Mouse (Mus musculus): ENCODE data around the gene Cubn.

Cubn gene

DNA sequence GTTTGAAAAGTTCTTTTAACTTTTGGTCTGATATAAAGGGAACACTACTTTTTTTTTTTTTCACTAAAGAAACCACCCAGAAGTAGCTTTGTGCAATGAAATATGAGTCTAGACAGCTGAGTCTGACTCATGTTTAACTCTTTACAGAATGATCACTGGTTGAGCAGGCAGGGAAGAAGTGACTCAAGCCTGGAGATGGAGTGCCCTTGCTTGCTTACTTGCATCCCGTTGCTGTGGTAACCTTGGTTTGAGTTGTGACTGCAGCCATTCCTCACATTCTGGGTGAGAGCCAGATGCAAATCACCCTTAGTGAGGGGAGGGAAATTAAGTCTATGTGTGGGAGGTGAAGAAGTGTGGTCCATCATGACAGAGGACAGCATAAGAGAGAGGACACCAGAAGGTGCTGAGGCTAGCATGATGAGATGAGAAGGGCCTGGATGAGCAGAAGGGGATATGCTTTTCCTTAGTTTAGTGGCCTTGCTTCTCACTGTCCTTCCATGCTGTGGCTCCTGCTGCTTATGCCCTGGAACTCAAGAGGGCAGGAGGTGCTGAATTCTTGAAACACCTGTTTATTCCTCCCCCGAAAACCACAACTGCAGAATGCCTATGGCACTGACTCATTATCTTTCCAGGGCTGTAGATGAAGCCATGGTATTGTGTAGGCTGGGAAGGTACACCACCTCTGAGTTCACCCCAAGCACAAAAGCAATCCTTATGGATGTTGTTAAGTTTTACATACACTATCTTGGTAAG is 81.7 kb downstream of the Cubn start:
- in situ Hi-C loops (cut with MseI, MboI) = no loop called here

- in situ Hi-C loops (cut with MseI, MboI) = no loop called here
Observed at GRCm38 (mm10) chr2:13408333-13408732, 83.3 kb downstream of the Cubn start.

DNA sequence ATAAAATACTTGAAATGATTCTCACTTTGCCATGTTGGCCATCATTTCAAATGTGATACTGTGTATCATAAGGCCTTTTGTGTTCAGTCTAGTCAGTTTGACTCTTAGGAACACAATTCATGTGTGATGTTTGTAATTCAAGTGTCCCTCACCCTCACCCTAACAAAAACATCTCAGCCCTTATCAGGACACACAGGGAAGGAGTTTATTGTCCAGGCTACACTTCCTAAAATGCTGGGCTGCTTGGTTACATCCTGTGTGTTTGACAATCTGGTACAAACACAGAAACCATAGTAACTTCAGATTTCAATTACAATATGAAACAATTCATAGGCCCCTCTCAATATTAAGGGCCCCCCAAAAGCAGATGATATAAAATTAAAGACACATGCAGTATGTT is 83.9 kb downstream of the Cubn start:
- in situ Hi-C loops (cut with MseI, MboI) = no loop called here

- in situ Hi-C loops (cut with MseI, MboI) = no loop called here
Observed at GRCm38 (mm10) chr2:13407272-13407671, 84.3 kb downstream of the Cubn start.

GRCm38 (mm10) chr2:13404986-13405678 is 86.5 kb downstream of the Cubn start:
- in situ Hi-C loops (cut with MseI, MboI) = no loop called here

- in situ Hi-C loops (cut with MseI, MboI) = no loop called here
Observed at GRCm38 (mm10) chr2:13400831-13401230, 90.8 kb downstream of the Cubn start.

GRCm38 (mm10) chr2:13399480-13400072 is 92.0 kb downstream of the Cubn start:
- in situ Hi-C loops (cut with MseI, MboI) = no loop called here

DNA sequence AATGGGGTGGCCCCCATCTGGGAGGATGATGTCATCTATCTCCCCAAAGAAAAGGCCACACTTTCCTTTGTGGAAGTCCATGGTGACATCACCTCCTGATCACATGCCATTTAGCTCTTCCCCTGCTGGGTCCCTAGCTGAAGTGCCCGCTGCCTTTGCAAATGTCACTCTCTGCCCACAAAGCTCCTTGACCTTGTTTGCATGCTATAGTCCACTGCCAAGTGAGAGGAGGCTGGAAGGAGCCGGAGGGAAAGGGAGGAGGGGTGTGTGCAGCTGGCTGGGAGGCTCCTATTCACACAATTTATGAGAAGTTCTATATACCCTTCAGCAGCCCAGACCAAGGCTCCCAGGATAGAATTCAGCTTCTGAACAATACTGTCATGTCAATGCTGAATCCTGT is 92.7 kb downstream of the Cubn start:
- in situ Hi-C loops (cut with MseI, MboI) = no loop called here

GRCm38 (mm10) chr2:13398551-13398950 is 93.1 kb downstream of the Cubn start:
- in situ Hi-C loops (cut with MseI, MboI) = no loop called here

DNA sequence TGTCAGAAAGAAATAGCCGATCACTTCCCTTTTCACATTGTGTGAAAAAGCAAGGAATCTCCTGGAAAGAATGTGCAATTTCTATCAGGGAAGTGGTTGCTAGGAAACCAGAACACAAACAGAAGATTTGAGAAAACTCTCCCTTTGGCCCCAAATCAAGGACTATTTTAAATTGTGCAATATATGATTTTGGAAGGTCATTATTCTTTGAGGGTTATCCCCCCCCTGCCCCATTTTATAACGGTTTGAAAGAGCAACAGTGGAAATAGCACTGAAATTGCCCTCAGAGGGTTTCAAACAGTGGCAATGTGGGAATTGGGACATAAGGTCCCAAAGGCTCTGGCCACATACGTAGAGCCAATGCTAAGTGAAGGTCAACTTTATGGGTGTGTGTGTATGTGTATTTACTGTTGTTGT is 95.5 kb downstream of the Cubn start:
- in situ Hi-C loops (cut with MseI, MboI) = no loop called here

GRCm38 (mm10) chr2:13391018-13391417 is 100.6 kb downstream of the Cubn start:
- in situ Hi-C loops (cut with MseI, MboI) = no loop called here

DNA sequence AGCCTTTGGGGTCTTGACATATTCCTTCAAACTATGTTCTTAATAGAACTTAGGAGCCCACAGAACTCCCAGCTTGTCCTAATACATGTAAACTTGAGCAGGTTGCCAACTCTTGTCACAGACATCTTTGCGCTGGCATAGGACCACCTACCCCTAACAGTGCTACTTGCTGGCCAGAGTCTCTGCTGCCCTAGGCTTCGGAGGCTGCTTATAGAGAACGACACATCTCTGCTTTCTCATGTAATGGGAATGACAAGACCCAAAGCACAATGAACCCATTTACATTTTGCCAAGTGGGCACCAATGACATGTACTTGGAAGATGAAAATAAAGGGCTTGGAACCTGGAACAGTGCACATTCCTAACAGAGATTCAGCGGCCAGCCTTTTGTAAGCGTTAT is 105.0 kb downstream of the Cubn start:
- in situ Hi-C loops (cut with MseI, MboI) = no loop called here

- in situ Hi-C loops (cut with MseI, MboI) = no loop called here
Observed at GRCm38 (mm10) chr2:13385542-13386345, 105.9 kb downstream of the Cubn start.

GRCm38 (mm10) chr2:13384775-13385541 is 106.7 kb downstream of the Cubn start:
- in situ Hi-C loops (cut with MseI, MboI) = no loop called here

- in situ Hi-C loops (cut with MseI, MboI) = no loop called here
Observed at GRCm38 (mm10) chr2:13376166-13376565, 115.4 kb downstream of the Cubn start.

- in situ Hi-C loops (cut with MseI, MboI) = no loop called here
Observed at GRCm38 (mm10) chr2:13373291-13373690, 118.3 kb downstream of the Cubn start.

DNA sequence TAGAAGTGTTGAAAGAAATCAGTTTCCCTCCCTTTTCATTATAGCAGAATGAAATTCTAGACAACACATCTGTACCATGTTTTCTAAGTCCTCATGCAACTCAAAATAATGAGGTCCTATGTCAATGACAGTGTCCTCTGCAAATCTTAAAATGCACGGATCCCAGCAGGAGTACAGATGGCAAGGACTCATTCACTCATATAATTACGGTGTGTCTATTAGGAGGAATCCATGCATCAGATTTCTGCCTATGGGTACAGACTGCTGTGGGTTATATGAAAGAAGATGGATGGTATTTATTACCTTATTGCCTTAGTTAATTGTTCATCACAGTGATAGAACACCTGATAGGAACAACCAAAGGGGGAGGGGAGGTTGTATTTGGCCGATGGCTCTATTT is 118.8 kb downstream of the Cubn start:
- in situ Hi-C loops (cut with MseI, MboI) = no loop called here

DNA sequence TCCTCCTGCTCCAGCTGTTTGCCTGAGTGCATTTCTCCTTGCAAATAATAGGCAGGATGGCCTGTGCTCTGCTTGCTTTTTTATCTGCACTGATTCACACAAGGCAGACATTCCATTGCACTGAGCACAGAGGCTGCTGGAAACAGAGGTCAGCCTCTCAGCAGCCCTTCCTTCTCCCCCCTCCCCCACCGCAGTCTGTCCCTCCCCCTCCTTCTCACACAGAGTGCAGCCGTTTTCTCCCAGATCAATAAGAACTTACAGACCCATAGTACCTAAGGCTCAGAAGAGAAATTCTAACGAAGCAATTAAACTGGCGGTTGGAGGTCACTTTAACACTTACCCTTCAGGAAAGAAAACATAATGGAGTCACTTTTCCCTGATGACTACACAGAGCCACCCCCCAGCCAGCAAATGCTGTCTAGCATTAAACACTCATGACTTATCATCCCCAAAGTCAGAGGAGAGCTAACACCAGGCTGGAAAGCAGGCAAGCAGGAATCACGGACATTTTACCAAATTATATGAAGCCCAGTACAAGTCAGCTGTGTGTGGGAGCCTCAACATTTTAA is 119.3 kb downstream of the Cubn start:
- in situ Hi-C loops (cut with MseI, MboI) = no loop called here

- in situ Hi-C loops (cut with MseI, MboI) = no loop called here
Observed at GRCm38 (mm10) chr2:13371797-13372170, 119.8 kb downstream of the Cubn start.

DNA sequence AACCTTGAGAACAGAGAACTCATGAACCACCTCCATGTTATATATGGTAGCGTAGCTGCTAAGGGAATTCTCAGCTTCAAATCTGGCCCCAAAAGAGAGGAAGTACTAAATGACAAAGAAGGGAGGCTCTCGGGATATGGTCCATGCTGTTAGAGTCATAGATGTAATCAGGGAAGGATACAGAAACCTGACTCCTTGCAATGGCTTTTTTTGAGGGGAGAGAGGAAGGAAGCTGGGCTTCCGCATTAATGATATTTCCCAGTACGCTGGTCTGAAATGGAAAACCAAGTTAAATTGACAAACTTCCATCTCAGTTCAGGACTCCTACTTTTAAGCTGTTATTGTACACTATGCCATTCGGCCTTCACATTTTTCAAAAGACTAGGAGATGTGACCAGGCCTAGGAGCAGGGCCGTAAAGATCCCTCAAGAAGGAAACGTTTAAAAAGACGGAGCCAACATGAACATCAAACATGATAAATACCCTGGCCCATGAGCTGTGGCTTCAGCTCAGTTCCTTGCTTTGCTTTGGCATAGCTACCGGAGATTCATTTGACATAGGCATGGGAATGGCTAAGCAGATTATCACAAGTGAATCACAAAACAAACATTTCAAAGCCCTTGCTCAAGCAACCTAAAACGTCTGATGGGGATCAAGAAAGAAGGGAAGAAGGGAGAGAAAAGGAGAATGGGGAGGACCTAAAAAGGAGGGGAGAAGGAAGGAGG is 120.4 kb downstream of the Cubn start:
- in situ Hi-C loops (cut with MseI, MboI) = no loop called here
